Mouse (Mus musculus): ENCODE data around the gene Fmo5.

The Fmo5 gene

DNA sequence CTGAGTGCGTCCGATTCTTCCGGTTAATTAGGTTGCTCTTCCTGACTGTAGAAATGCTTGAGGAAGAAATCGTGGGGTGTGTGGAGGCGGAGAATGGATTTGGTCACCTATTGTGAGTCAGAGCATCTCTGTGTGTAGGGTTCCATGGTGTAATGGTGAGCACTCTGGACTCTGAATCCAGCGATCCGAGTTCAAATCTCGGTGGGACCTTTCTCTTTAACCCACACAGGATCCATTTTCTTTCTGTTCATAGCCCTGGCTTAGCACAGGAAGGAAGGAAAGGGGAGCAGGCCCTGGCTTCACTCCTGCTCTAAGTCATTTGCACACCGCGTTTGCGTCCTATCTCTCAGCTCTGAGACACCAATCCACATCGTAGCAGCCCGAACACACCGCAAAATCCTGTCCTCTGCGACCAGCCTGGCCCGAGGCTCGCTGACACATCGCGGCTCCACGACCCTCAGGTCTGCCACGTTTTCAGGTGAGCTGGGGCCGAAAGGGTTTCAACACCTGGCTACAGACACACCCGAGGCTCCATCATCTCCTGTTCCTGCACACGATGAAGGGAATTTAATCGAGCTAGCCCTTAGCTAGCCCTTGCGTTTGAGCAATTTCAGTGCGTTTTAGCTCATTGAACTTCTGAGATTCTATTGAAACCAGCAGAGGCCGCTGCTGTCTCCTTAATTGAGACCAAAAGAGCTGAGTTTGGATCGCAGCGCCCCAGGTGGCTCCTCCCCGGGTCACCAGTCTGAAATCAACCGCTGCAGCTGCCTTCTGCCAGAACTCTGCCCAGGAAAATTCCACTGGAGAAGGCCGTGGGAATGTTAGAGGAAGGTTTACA lies 52.9 kb downstream of the Fmo5 start:
- peak; percentile 88 for DNase-seq (ENCODE audit: low read depth)

DNA sequence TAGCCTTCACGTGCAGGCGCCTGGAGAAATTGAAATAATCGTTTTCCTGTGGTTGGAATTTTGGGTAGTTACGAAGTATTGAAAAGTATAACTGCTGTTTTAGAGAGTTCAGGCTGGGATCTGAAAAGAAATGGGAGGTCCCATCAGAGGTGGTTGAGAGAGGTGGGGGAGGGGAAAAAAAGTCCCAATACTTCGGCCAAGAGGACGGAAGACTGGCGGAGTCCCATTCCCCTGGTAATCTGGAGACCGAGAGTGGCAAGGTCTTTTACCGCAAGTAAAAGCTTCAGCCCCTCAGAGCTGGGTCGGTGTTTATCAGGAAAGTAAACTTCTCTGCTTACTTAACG lies 53.5 kb downstream of the Fmo5 start:
- no peak for DNase-seq (ENCODE audit: low read depth)

DNA sequence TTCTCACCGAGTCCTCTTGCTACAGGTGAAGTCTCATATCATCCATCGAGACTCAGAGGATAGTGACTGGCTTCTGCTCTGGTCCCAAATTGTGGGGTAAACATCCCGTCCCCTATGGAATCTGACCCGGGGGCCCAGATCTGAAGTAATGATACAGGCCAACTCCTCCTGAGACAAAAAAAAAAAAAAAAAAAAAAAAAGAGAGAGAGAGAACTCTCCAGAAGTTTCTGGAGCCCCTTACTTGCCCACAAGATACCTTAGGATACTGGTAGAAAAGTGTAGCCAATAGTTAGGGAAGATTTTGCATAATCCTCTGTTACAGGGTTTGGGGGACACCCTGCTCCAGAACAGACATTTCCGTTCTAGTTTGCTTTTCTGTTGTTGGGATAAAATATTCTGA lies 54.0 kb downstream of the Fmo5 start:
- DNase-seq (ENCODE audit: low read depth) = no peak

DNA sequence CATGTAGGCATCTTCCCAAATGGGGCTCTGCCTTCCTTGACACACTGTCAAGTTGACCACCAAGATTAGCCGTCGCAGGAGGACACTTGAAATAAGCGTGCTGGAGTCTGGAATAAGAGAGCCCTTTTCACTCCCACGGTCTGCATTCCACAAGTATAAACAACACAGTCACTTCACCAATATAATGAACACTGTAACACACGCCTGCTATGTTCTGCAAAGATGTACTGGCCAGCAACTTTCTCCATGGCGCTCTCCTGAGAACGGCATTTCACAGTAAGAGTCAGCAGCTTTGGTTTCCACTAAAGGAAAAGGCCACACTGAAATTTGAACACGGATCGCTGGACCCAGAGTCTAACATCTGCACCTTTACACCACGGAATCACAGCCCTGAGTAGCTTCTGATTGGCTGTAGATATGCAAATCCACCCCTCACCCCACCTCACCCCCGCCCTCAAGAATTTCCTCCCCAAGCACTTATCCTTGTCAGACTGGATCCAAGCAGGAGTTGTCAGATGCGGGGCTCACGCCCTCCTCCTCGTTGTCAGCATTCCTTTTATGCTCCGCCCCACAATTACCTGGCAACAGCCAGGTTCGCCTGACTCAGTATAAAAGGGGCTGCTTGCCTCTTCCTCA lies 55.1 kb downstream of the Fmo5 start:
- DNase-seq (ENCODE audit: low read depth) = no peak

DNA sequence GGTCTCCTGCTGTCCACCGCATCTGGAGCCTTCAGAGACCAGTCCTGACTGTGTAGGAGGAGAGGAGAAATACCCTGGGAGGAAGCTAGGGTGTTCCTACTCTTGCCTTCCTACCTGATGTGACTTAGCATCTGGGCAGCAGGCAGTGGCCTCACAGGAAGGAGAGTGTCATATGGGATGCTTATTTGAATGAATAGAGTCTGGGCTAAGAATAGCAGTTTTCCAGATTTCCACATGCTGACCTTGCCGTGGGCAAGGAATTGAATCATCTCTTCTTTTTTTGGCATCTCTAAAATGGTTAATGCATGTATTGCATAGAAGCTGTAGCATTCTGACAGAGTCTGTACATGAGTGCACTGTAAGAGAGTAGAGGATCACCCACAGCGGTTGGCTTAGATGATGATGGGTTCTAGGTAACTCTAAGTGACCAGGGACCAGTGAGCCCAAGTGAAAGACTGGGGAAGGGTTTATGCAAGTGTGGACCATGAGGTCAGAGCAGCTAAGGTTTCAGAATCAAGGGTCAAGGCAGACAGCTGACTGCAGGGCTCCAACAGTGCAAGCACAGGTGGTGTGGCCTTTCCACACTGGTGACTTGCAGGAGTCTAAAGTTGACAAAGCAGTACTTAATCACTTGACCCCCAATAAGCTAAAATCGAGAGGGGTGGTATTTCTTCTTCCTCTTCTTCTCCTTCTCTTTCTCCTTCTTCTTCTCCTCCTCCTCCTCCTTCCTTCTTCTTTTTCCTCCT lies 57.9 kb downstream of the Fmo5 start:
- no peak for DNase-seq (ENCODE audit: low read depth)

DNA sequence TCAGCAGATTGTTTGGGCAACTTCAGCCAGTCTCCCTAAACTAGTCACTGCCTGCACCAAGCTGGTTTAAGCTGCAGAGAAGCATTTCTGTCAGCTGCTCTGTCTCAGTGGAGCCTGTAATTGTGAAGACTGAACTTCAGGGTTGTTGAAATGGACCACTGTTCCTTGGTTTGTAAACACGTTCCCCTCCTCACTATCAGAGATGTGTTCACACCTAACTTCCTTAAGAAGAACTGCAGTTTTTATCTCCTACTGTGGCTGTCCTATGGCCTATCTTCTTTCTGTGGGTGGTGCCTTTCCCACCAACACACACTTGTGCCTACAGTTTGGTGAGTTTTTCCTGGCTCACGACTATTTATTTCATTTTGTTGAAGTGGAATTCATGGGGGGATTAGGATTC lies 60.7 kb downstream of the Fmo5 start:
- DNase-seq (ENCODE audit: low read depth) = no peak

DNA sequence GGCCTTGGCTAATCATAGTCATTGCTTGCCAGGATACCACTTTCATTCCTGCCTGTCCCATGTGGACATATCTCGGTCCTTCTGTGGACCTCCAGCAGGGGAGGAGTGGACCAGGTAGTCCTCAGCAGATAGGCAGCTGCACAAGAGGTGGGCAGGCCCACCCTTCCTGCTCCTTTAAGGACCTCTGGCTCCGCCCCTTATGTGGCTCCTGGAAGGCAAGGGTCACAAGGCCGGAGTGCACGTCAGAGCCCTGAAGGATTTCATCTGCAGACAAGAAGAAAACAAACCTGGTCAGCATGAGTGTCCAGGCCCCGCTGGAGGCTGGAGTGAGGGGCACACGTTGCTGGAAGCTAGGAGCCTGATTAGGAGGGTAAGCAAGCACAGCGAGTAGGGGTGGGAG lies 62.0 kb downstream of the Fmo5 start:
- no peak for DNase-seq (ENCODE audit: low read depth)

DNA sequence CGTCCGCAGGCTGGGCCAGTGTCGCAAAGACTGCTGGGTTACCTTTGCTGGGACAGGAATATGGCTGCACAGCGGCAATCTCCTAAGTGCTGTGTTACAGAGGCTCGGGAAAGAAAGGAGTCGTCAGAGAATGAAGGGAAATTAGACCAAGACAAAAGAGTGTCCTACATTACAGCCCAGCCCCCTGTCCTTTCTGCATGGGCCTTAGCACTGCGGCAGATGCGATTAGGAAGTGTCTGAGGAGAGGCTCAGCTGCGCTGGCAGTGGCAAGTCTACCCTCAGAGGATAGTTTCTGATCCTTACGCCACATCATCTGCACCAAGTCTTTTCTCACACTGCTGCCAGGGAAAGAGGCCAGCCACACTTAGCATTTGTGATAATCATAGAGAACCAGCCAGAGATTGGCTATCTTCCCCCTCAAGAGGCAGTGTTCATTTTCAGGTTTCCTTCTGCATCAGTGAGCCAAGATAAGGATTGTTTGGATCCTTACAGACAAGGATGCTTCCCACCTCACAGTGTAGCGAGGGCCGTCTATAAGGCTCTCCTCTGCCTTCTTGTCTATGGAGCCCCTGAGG lies 62.9 kb downstream of the Fmo5 start:
- no peak for DNase-seq (ENCODE audit: low read depth)

DNA sequence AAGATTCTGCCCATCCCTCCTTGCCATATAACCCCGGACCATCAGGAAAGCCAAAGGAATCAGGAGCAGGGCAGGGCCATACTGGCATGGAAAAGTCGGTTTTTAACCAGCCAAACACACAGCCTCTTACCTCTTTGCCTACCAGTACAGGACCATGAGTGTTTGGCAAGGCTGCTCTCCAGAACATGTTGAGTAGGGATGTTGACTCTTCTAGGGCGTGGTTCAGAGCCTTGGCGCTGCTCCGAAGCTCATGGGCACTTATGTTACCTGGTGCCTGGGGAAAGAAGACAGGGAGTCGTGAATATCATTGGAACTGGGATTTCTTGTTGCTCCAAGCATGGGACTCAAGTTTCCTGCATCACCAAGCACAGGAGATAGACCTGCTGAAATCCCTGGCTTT lies 65.2 kb downstream of the Fmo5 start:
- no peak for DNase-seq (ENCODE audit: low read depth)

DNA sequence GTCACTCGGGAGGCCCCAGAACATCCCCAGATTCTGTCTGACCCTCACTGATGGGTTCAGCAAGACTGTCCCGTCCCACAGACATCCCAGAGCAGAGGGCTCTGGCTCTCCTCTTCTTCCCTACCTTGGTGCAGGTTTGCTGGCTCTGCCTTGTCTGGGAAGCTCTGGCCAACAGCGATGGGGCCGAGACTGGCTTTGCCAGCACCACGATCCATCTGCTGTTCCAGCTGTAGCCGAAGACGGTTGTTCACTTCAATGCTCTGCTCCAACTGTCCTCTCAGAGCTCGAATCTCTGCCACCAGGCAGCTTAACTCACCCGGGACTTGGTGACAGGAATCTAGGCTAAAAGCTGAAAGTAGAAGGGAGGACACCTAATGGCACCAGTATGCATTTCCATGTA lies 68.3 kb downstream of the Fmo5 start:
- no peak for DNase-seq (ENCODE audit: low read depth)

DNA sequence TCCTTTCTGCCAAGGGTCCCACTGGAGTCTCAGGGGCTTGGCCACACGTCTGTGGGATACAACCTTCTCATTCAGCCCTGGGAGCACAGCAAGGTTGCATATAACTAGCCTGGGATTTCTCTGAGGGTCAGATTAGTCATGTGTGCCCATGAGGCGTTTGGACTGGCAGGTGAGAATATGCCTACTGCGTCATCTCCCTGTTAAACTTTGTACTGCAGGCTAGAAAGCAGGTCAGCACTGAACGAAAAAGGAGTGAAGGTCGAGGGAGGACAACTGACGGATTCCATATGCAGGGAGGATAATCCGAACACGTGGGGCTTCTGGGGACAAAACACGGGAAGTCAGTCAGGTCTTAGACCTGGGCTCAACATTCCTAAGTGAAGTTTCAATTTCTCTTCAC lies 68.7 kb downstream of the Fmo5 start:
- no peak for DNase-seq (ENCODE audit: low read depth)

DNA sequence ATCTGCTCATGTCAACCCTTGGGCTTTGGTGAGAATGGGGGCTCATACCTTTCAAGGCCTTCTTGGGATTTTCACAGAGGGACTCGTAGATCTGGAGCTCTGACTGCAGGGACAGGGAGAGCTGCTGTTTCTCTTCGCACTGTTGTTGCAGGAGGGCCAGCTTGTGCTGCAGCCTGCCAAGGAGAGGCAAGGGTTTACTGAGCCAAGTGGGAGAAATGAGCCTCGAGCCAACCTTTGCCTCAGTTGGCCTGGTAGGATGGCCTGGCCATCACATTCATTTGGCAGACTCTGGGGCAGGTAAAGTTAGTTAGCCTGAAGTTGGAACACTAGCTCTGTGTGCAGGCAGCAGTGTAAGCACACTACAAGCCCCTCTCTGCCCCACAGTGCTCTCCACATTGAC lies 70.5 kb downstream of the Fmo5 start:
- no peak for DNase-seq (ENCODE audit: low read depth)

DNA sequence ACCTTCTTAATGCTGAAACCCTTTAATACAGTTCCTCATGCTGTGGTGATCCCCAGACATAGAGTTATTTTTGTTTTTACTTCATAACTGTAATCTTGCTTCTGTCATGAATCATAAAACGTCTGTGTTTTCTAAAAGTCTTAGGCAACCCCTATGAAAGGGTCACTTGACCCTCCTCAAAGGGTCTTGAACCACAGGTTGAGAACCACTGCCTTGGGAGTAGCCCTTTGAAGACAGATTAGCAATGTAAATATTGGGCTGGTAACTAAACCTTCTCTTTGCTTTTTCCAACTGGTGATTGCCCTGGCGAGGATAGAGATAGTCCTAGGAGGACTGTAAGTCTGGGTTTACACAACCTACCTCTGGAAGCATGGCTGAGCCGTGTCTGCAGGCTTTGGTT lies 72.6 kb downstream of the Fmo5 start:
- DNase-seq (ENCODE audit: low read depth) = no peak

DNA sequence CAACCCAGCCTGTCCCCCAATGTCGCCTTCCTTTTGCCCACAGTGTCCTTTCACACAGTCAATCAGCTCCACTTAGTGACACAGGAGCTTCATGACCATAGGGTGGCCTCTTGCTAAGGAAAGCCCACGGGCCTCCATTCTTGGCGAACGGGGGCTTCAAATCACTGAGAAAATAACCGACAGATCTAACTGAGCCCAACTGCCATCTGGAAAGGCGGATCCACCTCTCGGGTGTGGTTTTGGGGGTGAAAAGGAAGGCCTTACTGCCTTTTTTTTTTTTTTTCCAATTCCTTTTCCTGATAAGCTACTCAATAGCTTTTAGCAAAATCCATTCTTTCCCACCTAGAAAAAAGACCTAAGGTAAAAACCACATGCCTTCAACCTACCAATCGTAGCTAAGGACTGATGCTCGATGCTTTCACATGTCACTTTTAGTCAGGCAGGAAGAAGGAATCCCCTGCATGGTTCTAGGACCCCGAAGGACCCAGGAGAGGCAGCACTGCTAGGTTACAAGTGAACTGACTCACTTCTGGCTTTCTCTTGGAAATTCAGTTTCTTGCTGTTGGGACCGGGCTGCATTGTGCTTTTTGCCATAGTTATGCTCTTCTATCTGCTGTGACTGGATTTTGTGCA lies 74.0 kb downstream of the Fmo5 start:
- DNase-seq (ENCODE audit: low read depth) = no peak
